14 mouse cellular contexts compared by ENCODE assay signal in genomic region chr14:34442531-34442930, GRCm38 (mm10).
A peak's percentile ranks its signal among the peaks of the same experiment; 100 is the strongest.
DNase-seq lines count a peak whose midpoint lies in the region; ATAC-seq and TF ChIP-seq lines count a peak whose summit lies in the region.
"Had no signal": no experiment of that assay in that cellular context is flagged by ENCODE, and none has a peak within 500 bp of the region (broad histone marks: within the 10 kb centered on the region; RNA-seq: fewer than 3 reads in every experiment).

No protein-coding gene starts in this region.

- no peak for TF ChIP-seq POLR2A in kidney, adult 2 months (IDR thresholded peaks at IDR 0.05; ENCODE audit: low read depth, low read length)
- no peak for TF ChIP-seq POLR2A in brain, embryonic 14.5 days (IDR thresholded peaks at IDR 0.05; ENCODE audit: borderline replicate concordance, extremely low read depth, insufficient read depth, insufficient read length, poor library complexity, severe bottlenecking)

- 42% methylated on average over 4 of the region's 4 CpGs for WGBS in kidney, embryonic 15.5 days
- 46% methylated on average over 4 of the region's 4 CpGs for WGBS in kidney, adult 2 months
- WGBS in midbrain, postnatal 0 days = 49% methylated on average over 4 of the region's 4 CpGs

- no peak overlapping the region for H3K9ac ChIP-seq in kidney, embryonic 15.5 days
- no peak overlapping the region for H3K9ac ChIP-seq in midbrain, postnatal 0 days (replicated peaks; ENCODE audit: low read length, poor library complexity, severe bottlenecking)
- H3K9ac ChIP-seq: liver, embryonic 12.5 days had no signal

- peak; percentile 37 for DNase-seq in gastrocnemius, adult 2 months
- DNase-seq in gastrocnemius, adult 18-20 months (ENCODE audit: low spot score) = no peak
- no peak for DNase-seq in kidney, adult 2 months
- peak; percentile 47 for DNase-seq in brain, embryonic 14.5 days (ENCODE audit: low read depth)
- DNase-seq in midbrain, postnatal 0 days (ENCODE audit: low spot score) = peak; percentile 45
- no peak for DNase-seq in lung, postnatal 36 days
- DNase-seq in adrenal gland, postnatal 10 days = no peak
- DNase-seq: B cell, adult 2 months; cerebellum, adult 9-10 months; lung, postnatal 10 days; right cerebral cortex, postnatal 25 days; thymus, adult 18-20 months had no signal

- peak overlapping the region; percentile 82 for H3K27ac ChIP-seq in gastrocnemius, adult 2 months
- peak overlapping the region; percentile 49 for H3K27ac ChIP-seq in kidney, embryonic 15.5 days
- no peak overlapping the region for H3K27ac ChIP-seq in kidney, adult 2 months (ENCODE audit: insufficient read depth, low read depth, low read length)
- no peak overlapping the region for H3K27ac ChIP-seq in midbrain, postnatal 0 days (ENCODE audit: low read depth, low read length)
- H3K27ac ChIP-seq: liver, embryonic 12.5 days had no signal

- peaks cover 7% of the 10 kb centered on the region; the same call in 1 of the 2 replicates for H3K4me1 ChIP-seq in kidney, embryonic 15.5 days
- no peaks in the 10 kb centered on the region for H3K4me1 ChIP-seq in kidney, adult 2 months (ENCODE audit: control insufficient read depth, insufficient read depth, low read length)
- H3K4me1 ChIP-seq in midbrain, postnatal 0 days (ENCODE audit: insufficient read depth, low read length) = no peaks in the 10 kb centered on the region
- H3K4me1 ChIP-seq: liver, embryonic 12.5 days had no signal

- 0 out of 2 replicates have a peak, but pooled peaks have one; percentile 36 for ATAC-seq in kidney, embryonic 15.5 days (replicated peaks; ENCODE audit: low FRiP score)
- no peak for ATAC-seq in midbrain, postnatal 0 days (ENCODE audit: low FRiP score)
- ATAC-seq: liver, embryonic 12.5 days had no signal

- H3K27me3 ChIP-seq in kidney, embryonic 15.5 days = no peaks in the 10 kb centered on the region
- H3K27me3 ChIP-seq in kidney, adult 2 months (replicated peaks; ENCODE audit: control insufficient read depth, insufficient read depth, low read length) = no peaks in the 10 kb centered on the region
- no peaks in the 10 kb centered on the region for H3K27me3 ChIP-seq in midbrain, postnatal 0 days (ENCODE audit: insufficient read depth, low read length)
- H3K27me3 ChIP-seq: liver, embryonic 12.5 days had no signal

- intact Hi-C loops in gastrocnemius, adult 2 months (cut with DNase I) = loop anchor here (5.0 kb wide), 1 partner anchor 105 kb away; no protein-coding TSS in a partner anchor

- no peaks in the 10 kb centered on the region for H3K9me3 ChIP-seq in kidney, embryonic 15.5 days (replicated peaks)
- no peaks in the 10 kb centered on the region for H3K9me3 ChIP-seq in midbrain, postnatal 0 days (ENCODE audit: low read length)
- H3K9me3 ChIP-seq: liver, embryonic 12.5 days had no signal

- H3K4me2 ChIP-seq in kidney, embryonic 15.5 days = no peak overlapping the region
- no peak overlapping the region for H3K4me2 ChIP-seq in midbrain, postnatal 0 days (ENCODE audit: low read depth, low read length, poor library complexity, severe bottlenecking)
- H3K4me2 ChIP-seq: liver, embryonic 12.5 days had no signal

- peaks cover 51% of the 10 kb centered on the region for H3K36me3 ChIP-seq in kidney, embryonic 15.5 days
- H3K36me3 ChIP-seq in kidney, adult 2 months (ENCODE audit: control insufficient read depth, insufficient read depth, low read length) = peaks cover 4% of the 10 kb centered on the region; the same call in 1 of the 2 replicates
- peaks cover 10% of the 10 kb centered on the region; the same call in 1 of the 2 replicates for H3K36me3 ChIP-seq in midbrain, postnatal 0 days (ENCODE audit: insufficient read depth, low read length)

- H3K4me3 ChIP-seq in gastrocnemius, adult 2 months = no peak overlapping the region
- no peak overlapping the region for H3K4me3 ChIP-seq in kidney, embryonic 15.5 days (replicated peaks)
- H3K4me3 ChIP-seq in kidney, adult 2 months (ENCODE audit: insufficient read depth, low read depth, low read length) = no peak overlapping the region
- H3K4me3 ChIP-seq in midbrain, postnatal 0 days (ENCODE audit: low read depth, low read length) = no peak overlapping the region
- H3K4me3 ChIP-seq: liver, embryonic 12.5 days had no signal

- TF ChIP-seq CTCF in gastrocnemius, adult 2 months (IDR thresholded peaks at IDR 0.05) = no peak
- TF ChIP-seq CTCF in kidney, adult 2 months (conservative IDR thresholded peaks at IDR 0.05; ENCODE audit: insufficient read depth, insufficient read length, low read depth, low read length) = no peak
- no peak for TF ChIP-seq CTCF in brain, embryonic 14.5 days (IDR thresholded peaks at IDR 0.05; ENCODE audit: borderline replicate concordance, extremely low read depth, insufficient read depth, insufficient read length)
- no peak for TF ChIP-seq CTCF in midbrain, postnatal 0 days (IDR thresholded peaks at IDR 0.05)

Comparison
In these comparisons a context has a peak if more than half of its experiments do, and no peak if none do; other contexts are left out.
1. DNase-seq: peak in gastrocnemius, adult 2 months (single experiment), brain, embryonic 14.5 days (single experiment) and midbrain, postnatal 0 days (single experiment); none in gastrocnemius, adult 18-20 months (single experiment), kidney, adult 2 months (single experiment), lung, postnatal 36 days (single experiment) and adrenal gland, postnatal 10 days (single experiment).
2. H3K27ac ChIP-seq: peak in gastrocnemius, adult 2 months (single experiment) and kidney, embryonic 15.5 days (single experiment); none in kidney, adult 2 months (single experiment) and midbrain, postnatal 0 days (single experiment).